Mouse (Mus musculus): ENCODE data around the gene St3gal3. TPM values are rescaled to one million over a fixed set of nuclear protein-coding genes. Genes with fewer than 3 reads are reported as not detected.

The St3gal3 gene
- total and polyA plus RNA-seq, 3 experiments = 16.4 to 23.3 TPM; not detected in 1

DNA sequence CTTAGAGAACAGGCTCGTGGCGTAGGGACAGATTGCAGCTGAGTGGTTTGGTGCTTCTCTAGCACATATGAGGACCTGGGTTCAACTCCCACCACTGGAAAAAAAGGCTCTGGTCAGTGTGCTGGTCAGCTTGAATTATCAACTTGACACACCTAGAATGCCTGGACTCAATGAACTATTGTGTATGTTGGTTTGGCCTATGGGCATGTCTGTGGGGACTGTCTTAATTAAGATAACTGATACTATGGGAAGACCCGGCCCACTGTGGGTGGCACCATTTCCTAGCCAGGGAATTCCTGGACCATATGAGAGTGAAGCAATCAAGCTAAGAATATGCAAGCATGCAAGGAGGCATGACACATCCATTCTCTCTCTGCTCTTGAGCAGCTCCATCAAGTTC is 150.5 kb downstream of the St3gal3 start:
- Histone ChIP-seq H3K9me3 (replicated peaks; ENCODE audit: insufficient read depth, low read length) (no peaks in the 10 kb centered on the region), H3K27ac (ENCODE audit: control insufficient read depth, low read depth, low read length) (no peak overlapping the region), H3K36me3 (ENCODE audit: control insufficient read depth in 1 of 2, insufficient read depth in 2 of 2, low read length in 2 of 2) (peaks cover 0 to 25% of the 10 kb centered on the region in 2 experiments; a peak in 3 of 4 replicates), H3K4me3 (ENCODE audit: control insufficient read depth in 1 of 2, insufficient read depth in 1 of 2, low read depth in 2 of 2, low read length in 2 of 2) (no peak overlapping the region), H3K27me3 (ENCODE audit: control insufficient read depth in 1 of 2, insufficient read depth in 2 of 2, low read length in 2 of 2) (no peaks in the 10 kb centered on the region), H3K9ac (ENCODE audit: control insufficient read depth, low read depth, low read length, poor library complexity, severe bottlenecking) (no peak overlapping the region), H3K79me2 (ENCODE audit: control insufficient read depth, insufficient read depth, low read length, poor library complexity) (no peaks in the 10 kb centered on the region), H3K4me1 (ENCODE audit: control insufficient read depth in 1 of 2, insufficient read depth in 2 of 2, low read length in 2 of 2) (peaks cover 12 to 31% of the 10 kb centered on the region in 2 experiments)
- TF ChIP-seq HCFC1 (IDR thresholded peaks at IDR 0.05; ENCODE audit: low read depth, low read length) = no peak
- TF ChIP-seq USF1 (IDR thresholded peaks at IDR 0.05; ENCODE audit: low read depth, low read length) = no peak
- no peak for TF ChIP-seq MYC (IDR thresholded peaks at IDR 0.05; ENCODE audit: low read depth, low read length)
- TF ChIP-seq BHLHE40 (IDR thresholded peaks at IDR 0.05; ENCODE audit: borderline replicate concordance, low read depth, low read length) = no peak
- no peak for TF ChIP-seq EP300 (IDR thresholded peaks at IDR 0.05; ENCODE audit: low read depth in 1 of 2, low read length in 2 of 2)
- no peak for TF ChIP-seq ZNF384 (IDR thresholded peaks at IDR 0.05; ENCODE audit: low read depth, low read length)
- TF ChIP-seq POLR2AphosphoS5 (IDR thresholded peaks at IDR 0.05; ENCODE audit: borderline replicate concordance, low read depth, low read length) = no peak
- TF ChIP-seq TBP (IDR thresholded peaks at IDR 0.05; ENCODE audit: low read depth, low read length) = no peak
- no peak for DNase-seq (ENCODE audit: low read depth, low spot score)

DNA sequence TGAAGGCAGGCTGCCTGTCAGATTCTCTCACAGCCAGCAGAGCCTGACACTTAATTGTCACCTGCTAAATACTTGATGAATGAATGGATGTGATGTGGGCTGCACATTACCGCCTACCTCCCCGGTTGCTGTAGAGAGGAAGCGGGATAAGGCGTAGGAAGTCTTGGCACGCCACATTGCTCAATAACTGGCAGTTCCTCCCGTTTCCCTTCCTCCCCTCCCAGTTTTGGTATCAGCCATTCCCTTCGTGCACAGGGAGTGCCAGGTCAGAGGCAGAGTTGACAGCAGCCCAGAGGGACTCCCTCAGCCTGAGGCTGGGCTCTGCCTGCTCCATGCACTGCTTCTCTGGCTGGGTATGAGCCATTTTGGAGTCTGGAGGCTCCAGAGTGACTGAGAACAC is 152.0 kb downstream of the St3gal3 start:
- Histone ChIP-seq H3K4me3 (ENCODE audit: control insufficient read depth in 1 of 2, insufficient read depth in 1 of 2, low read depth in 2 of 2, low read length in 2 of 2) (no peak overlapping the region), H3K9ac (ENCODE audit: control insufficient read depth, low read depth, low read length, poor library complexity, severe bottlenecking) (no peak overlapping the region), H3K79me2 (ENCODE audit: control insufficient read depth, insufficient read depth, low read length, poor library complexity) (no peaks in the 10 kb centered on the region), H3K9me3 (replicated peaks; ENCODE audit: insufficient read depth, low read length) (no peaks in the 10 kb centered on the region), H3K27me3 (ENCODE audit: control insufficient read depth in 1 of 2, insufficient read depth in 2 of 2, low read length in 2 of 2) (no peaks in the 10 kb centered on the region), H3K4me1 (ENCODE audit: control insufficient read depth in 1 of 2, insufficient read depth in 2 of 2, low read length in 2 of 2) (peaks cover 12 to 24% of the 10 kb centered on the region in 2 experiments), H3K36me3 (ENCODE audit: control insufficient read depth in 1 of 2, insufficient read depth in 2 of 2, low read length in 2 of 2) (peaks cover 0 to 21% of the 10 kb centered on the region in 2 experiments; a peak in 3 of 4 replicates), H3K27ac (ENCODE audit: control insufficient read depth, low read depth, low read length) (no peak overlapping the region)
- TF ChIP-seq MAZ (IDR thresholded peaks at IDR 0.05; ENCODE audit: low read depth, low read length) = no peak
- TF ChIP-seq EP300 (IDR thresholded peaks at IDR 0.05; ENCODE audit: low read depth in 1 of 2, low read length in 2 of 2) = no peak
- TF ChIP-seq TCF12 (IDR thresholded peaks at IDR 0.05; ENCODE audit: low read depth, low read length) = no peak
- TF ChIP-seq BHLHE40 (IDR thresholded peaks at IDR 0.05; ENCODE audit: borderline replicate concordance, low read depth, low read length) = no peak
- no peak for TF ChIP-seq JUND (IDR thresholded peaks at IDR 0.05; ENCODE audit: low read depth, low read length)
- TF ChIP-seq RCOR1 (IDR thresholded peaks at IDR 0.05; ENCODE audit: low read depth, low read length) = no peak
- DNase-seq (ENCODE audit: low read depth, low spot score) = no peak

- no peaks in the 10 kb centered on the region for H3K79me2 ChIP-seq (ENCODE audit: control insufficient read depth, insufficient read depth, low read length, poor library complexity)
- peaks cover 0 to 16% of the 10 kb centered on the region in 2 experiments; a peak in 3 of 4 replicates for H3K36me3 ChIP-seq (ENCODE audit: control insufficient read depth in 1 of 2, insufficient read depth in 2 of 2, low read length in 2 of 2)
- peaks cover 8 to 18% of the 10 kb centered on the region in 2 experiments; a peak in 2 of 4 replicates for H3K4me1 ChIP-seq (ENCODE audit: control insufficient read depth in 1 of 2, insufficient read depth in 2 of 2, low read length in 2 of 2)
- no peak for DNase-seq (ENCODE audit: low read depth, low spot score)
- H3K27me3 ChIP-seq (ENCODE audit: control insufficient read depth in 1 of 2, insufficient read depth in 2 of 2, low read length in 2 of 2) = no peaks in the 10 kb centered on the region
- H3K4me3 ChIP-seq (ENCODE audit: control insufficient read depth in 1 of 2, insufficient read depth in 1 of 2, low read depth in 2 of 2, low read length in 2 of 2) = no peak overlapping the region
- H3K9ac ChIP-seq (ENCODE audit: control insufficient read depth, low read depth, low read length, poor library complexity, severe bottlenecking) = no peak overlapping the region
- no peaks in the 10 kb centered on the region for H3K9me3 ChIP-seq (replicated peaks; ENCODE audit: insufficient read depth, low read length)
- no peak overlapping the region for H3K27ac ChIP-seq (ENCODE audit: control insufficient read depth, low read depth, low read length)
- TF ChIP-seq ZC3H11A (IDR thresholded peaks at IDR 0.05; ENCODE audit: low read depth, low read length) (no peak), SIN3A (IDR thresholded peaks at IDR 0.05; ENCODE audit: low read length) (no peak), HCFC1 (IDR thresholded peaks at IDR 0.05; ENCODE audit: low read depth, low read length) (no peak), CTCF (IDR thresholded peaks at IDR 0.05 in 2 of 3, conservative IDR thresholded peaks at IDR 0.05 in 1 of 3; ENCODE audit: control insufficient read depth in 1 of 3, insufficient read depth in 1 of 3, low read depth in 2 of 3, low read length in 3 of 3, poor library complexity in 1 of 3, severe bottlenecking in 1 of 3) (no peak), E2F4 (IDR thresholded peaks at IDR 0.05; ENCODE audit: borderline replicate concordance, low read depth, low read length) (no peak), POLR2AphosphoS5 (IDR thresholded peaks at IDR 0.05; ENCODE audit: borderline replicate concordance, low read depth, low read length) (no peak), GABPA (IDR thresholded peaks at IDR 0.05; ENCODE audit: low read depth, low read length) (no peak), ZMIZ1 (IDR thresholded peaks at IDR 0.05; ENCODE audit: low read depth, low read length) (no peak), TBP (IDR thresholded peaks at IDR 0.05; ENCODE audit: low read depth, low read length) (no peak), TAL1 (IDR thresholded peaks at IDR 0.05; ENCODE audit: low read length) (no peak), ZKSCAN1 (IDR thresholded peaks at IDR 0.05; ENCODE audit: low read depth, low read length) (no peak)
These were observed 153.2 kb downstream of the St3gal3 start for GRCm38 (mm10) chr4:117981518-117981917.
